Mouse (Mus musculus) B cell, adult 67 days (primary cell): ENCODE results near the gene Smpd3. TPM values are rescaled to one million over a fixed set of nuclear protein-coding genes. Genes with fewer than 3 reads are reported as not detected.

Experiments used
- total RNA-seq, 2 experiments: library from RNA; stranded (reverse); gene quantifications; 4 replicates each; pipeline ENCODE4 v1.2.4; 2023

Gene Smpd3
- total RNA-seq = 1 to 10 TPM; 5.4 to 7.8 TPM

GRCm38 (mm10) chr8:106337852-106338521 is at the start of gene Smpd3:
Smpd3 (minus strand) TSS chr8:106337988.

GRCm38 (mm10) chr8:106210821-106211345 is 126.9 kb downstream of the Smpd3 start, which contains the start of the genes Slc7a6os and Prmt7:
Slc7a6os (minus strand) TSS chr8:106210935.
Prmt7 (plus strand) TSS chr8:106210936.

Other genes starting within 250 kb of the Smpd3 start
- gene Esrp2, start 201.0 kb downstream of the Smpd3 start, total RNA-seq = not detected
- 10 to 100 TPM in 1 of 2 experiments, 1 to 10 TPM in 1; 9.8 to 12.9 TPM for gene Pla2g15, start 187.6 kb downstream of the Smpd3 start, total RNA-seq
- gene Slc7a6, start 169.1 kb downstream of the Smpd3 start, total RNA-seq = 10 to 100 TPM; 32.5 to 38.9 TPM
- gene Slc7a6os, start 127.1 kb downstream of the Smpd3 start, total RNA-seq = 10 to 100 TPM; 69.9 to 85.8 TPM
- gene Prmt7, start 127.1 kb downstream of the Smpd3 start, total RNA-seq = 10 to 100 TPM; 33.1 to 44.6 TPM
- gene Zfp90, start 77.3 kb upstream of the Smpd3 start, total RNA-seq = 10 to 100 TPM; 11.8 to 16.1 TPM
- gene 6030452D12Rik, start 162.5 kb upstream of the Smpd3 start, total RNA-seq = not detected
- not detected for gene Cdh3, start 172.9 kb upstream of the Smpd3 start, total RNA-seq
- 100 to 1,000 TPM; 326 TPM for gene Gm10073, start 235.5 kb upstream of the Smpd3 start, total RNA-seq